Mouse (Mus musculus) liver, adult 2 months (tissue): ENCODE results near the gene Cdc34b. TPM values are rescaled to one million over a fixed set of nuclear protein-coding genes. Genes with fewer than 3 reads are reported as not detected.

Experiments
- DNase-seq: peaks from one replicate; pipeline ENCODE4 v3.0.0-alpha.2; 2011; ENCODE audit warnings: low read depth, low spot score; ENCODE audit errors: extremely low read depth
- H3K27ac ChIP-seq: fragments of 200-500 bp; replicated peaks from 2 replicates; pipeline ENCODE4 v1.5.1; 2012; ENCODE audit warnings: low read depth, mild to moderate bottlenecking, control low read depth, inconsistent platforms, low read length; ENCODE audit not compliant: insufficient read depth
- H3K27me3 ChIP-seq: fragments of 200-500 bp; 2 replicates; pipeline ENCODE4 v1.6.1; 2012; ENCODE audit warnings: mild to moderate bottlenecking, moderate library complexity, low read length, inconsistent platforms; ENCODE audit not compliant: control insufficient read depth, insufficient read depth
- H3K36me3 ChIP-seq: fragments of 200-500 bp; 2 replicates; pipeline ENCODE4 v1.6.1; 2012; ENCODE audit warnings: low read length, inconsistent platforms; ENCODE audit not compliant: control insufficient read depth, insufficient read depth
- H3K4me1 ChIP-seq: fragments of 200-500 bp; 2 replicates; pipeline ENCODE4 v1.6.1; 2011; ENCODE audit warnings: low read length; ENCODE audit not compliant: control insufficient read depth, insufficient read depth
- H3K4me3 ChIP-seq: fragments of 200-500 bp; 2 replicates; pipeline ENCODE4 v1.5.1; 2011; ENCODE audit warnings: low read depth, mild to moderate bottlenecking, control low read depth, low read length, moderate library complexity; ENCODE audit not compliant: insufficient read depth
- H3K79me2 ChIP-seq: fragments of 200-500 bp; 2 replicates; pipeline ENCODE4 v1.6.1; 2012; ENCODE audit warnings: inconsistent platforms, mild to moderate bottlenecking, low read length, moderate library complexity; ENCODE audit not compliant: control insufficient read depth, insufficient read depth
- H3K9ac ChIP-seq: fragments of 200-500 bp; 2 replicates; pipeline ENCODE4 v1.6.1; 2012; ENCODE audit warnings: low read depth, mild to moderate bottlenecking, control low read depth, inconsistent platforms, low read length
- CTCF ChIP-seq: fragments of 200-500 bp; IDR thresholded peaks from 2 replicates; pipeline ENCODE4 v1.5.1; 2011; ENCODE audit warnings: low read depth, low read length, control low read depth
- POLR2A ChIP-seq: fragments of 200-500 bp; IDR thresholded peaks from 2 replicates; pipeline ENCODE4 v1.6.1; 2011; ENCODE audit warnings: low read length, control low read depth; ENCODE audit not compliant: insufficient read depth; ENCODE audit errors: extremely low read depth
- WGBS: fragments of 180-500 bp; shearing (Covaris S2); methylation state at CpG from one replicate; pipeline ENCODE4 v1.1.7; 2018; 5-methylcytosine and 5-hydroxymethylcytosine counted together
- polyA plus RNA-seq: library from polyadenylated mRNA; depleted of rRNA; stranded (reverse); fragments of >200 nt; gene quantifications from 2 replicates; pipeline ENCODE4 v1.2.3, GENCODE M21; 2012
- total RNA-seq: library from RNA; depleted of rRNA; stranded (reverse); fragments of >200 nt; gene quantifications from 2 replicates; pipeline ENCODE4 v1.2.3, GENCODE M21; 2014

Cdc34b gene
- total and polyA plus RNA-seq, 2 experiments, result 0.07 TPM; not detected in 1

DNA sequence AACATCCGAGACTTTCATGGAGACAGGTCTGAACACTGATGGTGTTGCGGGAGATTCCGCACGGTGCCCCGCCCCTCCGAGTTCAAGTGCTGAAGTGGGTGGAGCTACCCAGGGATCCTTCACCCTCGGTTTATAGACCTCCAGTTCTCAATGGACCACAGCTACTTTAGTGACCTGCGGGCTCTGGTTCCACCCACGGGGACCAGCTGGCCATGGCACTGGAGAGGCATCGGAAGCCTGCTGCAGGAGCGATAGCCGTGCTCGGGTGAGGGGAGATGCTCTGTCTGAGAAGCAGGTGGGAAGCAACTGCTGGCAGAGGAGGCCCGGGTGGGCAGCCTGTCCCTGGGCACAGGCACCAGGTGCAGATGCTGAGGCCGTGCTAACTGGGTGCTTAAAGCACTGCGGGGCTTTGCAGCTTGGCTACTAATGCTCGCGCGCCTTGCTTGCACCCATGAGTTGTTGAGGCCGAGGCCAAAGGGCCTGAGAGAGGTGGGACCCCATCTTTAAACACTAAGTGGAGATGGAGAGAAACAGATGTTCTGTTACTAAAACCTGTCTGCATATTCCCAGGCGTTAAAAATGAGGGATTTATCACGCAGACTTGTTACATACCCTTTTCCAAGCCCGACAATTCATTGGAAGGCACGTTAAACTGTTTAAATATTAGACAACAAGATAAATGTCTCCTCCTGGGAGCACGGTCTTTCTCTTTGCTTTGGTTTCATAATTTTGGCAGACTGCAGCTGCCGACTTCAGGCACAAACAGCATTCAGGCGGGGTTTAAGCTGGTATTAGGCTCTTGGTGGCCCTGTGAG lies 40.0 kb upstream of the Cdc34b start:
- no peak overlapping the region for H3K4me3 ChIP-seq
- no peaks in the 10 kb centered on the region for H3K36me3 ChIP-seq
- no peak for TF ChIP-seq POLR2A
- no peak for TF ChIP-seq CTCF
- no peaks in the 10 kb centered on the region for H3K27me3 ChIP-seq
- peak; percentile 83 for DNase-seq
- peaks cover 3% of the 10 kb centered on the region; the same call in 1 of the 2 replicates for H3K4me1 ChIP-seq
- no peaks in the 10 kb centered on the region for H3K79me2 ChIP-seq
- 54% methylated on average over 27 of the region's 27 CpGs for WGBS
- peak overlapping the region; percentile 31; the same call in 1 of the 2 replicates for H3K27ac ChIP-seq
- H3K9ac ChIP-seq, result no peak overlapping the region

DNA sequence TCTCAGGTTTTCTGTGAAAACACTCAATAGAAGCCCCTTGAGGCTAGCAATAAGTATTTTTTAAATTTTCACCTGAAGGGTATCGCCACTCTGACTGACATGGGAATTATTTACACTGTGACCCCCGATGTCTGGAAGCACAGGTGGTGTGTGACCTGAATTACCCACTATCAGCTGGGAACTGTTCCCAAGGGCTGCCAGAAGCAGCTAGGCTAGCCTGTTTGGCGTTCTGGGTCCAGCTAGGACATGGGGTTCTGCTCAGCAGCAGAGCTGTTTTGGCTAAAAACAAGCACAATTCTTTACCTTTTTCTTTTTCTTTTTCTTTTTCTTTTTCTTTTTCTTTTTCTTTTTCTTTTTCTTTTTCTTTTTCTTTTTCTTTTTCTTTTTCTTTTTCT lies 39.4 kb upstream of the Cdc34b start:
- Histone ChIP-seq H3K27ac (peak overlapping the region; percentile 31; the same call in 1 of the 2 replicates), H3K4me1 (peaks cover 3% of the 10 kb centered on the region; the same call in 1 of the 2 replicates), H3K9ac (no peak overlapping the region), H3K36me3 (no peaks in the 10 kb centered on the region), H3K79me2 (no peaks in the 10 kb centered on the region), H3K4me3 (no peak overlapping the region), H3K27me3 (no peaks in the 10 kb centered on the region)
- WGBS, result 14% methylated on average over 3 of the region's 3 CpGs
- peak; percentile 83 for DNase-seq
- no peak for TF ChIP-seq CTCF
- no peak for TF ChIP-seq POLR2A

DNA sequence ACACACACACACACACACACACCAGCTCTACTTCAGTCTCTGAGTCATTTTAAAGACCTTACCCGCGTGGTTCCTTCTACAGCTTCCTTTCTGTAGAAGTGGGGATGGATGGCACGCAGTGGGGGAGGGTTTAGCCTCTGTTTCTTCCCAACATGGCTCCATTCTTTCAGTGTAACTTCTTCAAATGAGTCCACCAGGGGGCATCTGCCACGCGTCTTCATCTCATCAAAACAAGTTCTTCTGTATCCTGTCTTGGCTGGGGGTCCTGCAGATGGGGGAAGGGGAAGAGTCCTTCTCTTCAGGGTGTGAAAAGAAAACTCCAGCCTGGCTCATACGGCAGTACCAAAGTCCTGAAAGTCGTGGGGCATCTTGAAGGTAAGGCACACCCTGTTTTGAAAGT lies 37.6 kb upstream of the Cdc34b start:
- DNase-seq, result no peak
- Histone ChIP-seq H3K4me3 (no peak overlapping the region), H3K27me3 (no peaks in the 10 kb centered on the region), H3K36me3 (no peaks in the 10 kb centered on the region), H3K4me1 (peaks cover 3% of the 10 kb centered on the region; the same call in 1 of the 2 replicates), H3K79me2 (no peaks in the 10 kb centered on the region), H3K27ac (no peak overlapping the region), H3K9ac (no peak overlapping the region)
- no peak for TF ChIP-seq POLR2A
- no peak for TF ChIP-seq CTCF
- 76% methylated on average over 7 of the region's 7 CpGs for WGBS

DNA sequence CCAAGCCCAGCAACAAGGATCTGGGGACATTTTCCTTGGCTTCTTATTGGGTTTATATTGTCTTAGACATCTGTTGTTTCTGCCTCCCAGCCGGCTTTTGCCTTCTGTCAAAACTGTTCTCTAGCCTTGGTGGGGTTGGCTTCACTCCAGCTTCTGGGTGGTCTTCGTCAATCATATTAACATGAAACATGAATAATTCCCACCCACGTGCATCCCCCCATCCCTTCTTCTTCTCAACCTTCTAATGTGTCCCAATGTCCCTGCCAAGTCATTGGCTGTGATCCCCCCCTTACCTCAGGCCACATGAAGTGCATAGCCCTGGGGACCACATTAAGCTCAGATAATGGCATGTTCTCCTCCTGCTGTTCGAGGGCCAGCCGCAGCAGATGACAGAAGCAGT lies 37.1 kb upstream of the Cdc34b start, which contains the start of gene Gm11541:
Gm11541 (minus strand) TSS at position 28 of the 400 bp plus-strand sequence.
- no peak within 1 kb of the TSS for H3K9ac ChIP-seq
- no peak for DNase-seq
- WGBS, result 94% methylated on average over 5 of the region's 5 CpGs
- no peak for TF ChIP-seq CTCF
- no peaks in the 10 kb centered on the region for H3K36me3 ChIP-seq
- no peak within 1 kb of the TSS for H3K4me3 ChIP-seq
- H3K27me3 ChIP-seq, result no peaks in the 10 kb centered on the region
- H3K4me1 ChIP-seq, result peaks cover 3% of the 10 kb centered on the region; the same call in 1 of the 2 replicates
- H3K79me2 ChIP-seq, result no peaks in the 10 kb centered on the region
- no peak within 1 kb of the TSS for H3K27ac ChIP-seq

DNA sequence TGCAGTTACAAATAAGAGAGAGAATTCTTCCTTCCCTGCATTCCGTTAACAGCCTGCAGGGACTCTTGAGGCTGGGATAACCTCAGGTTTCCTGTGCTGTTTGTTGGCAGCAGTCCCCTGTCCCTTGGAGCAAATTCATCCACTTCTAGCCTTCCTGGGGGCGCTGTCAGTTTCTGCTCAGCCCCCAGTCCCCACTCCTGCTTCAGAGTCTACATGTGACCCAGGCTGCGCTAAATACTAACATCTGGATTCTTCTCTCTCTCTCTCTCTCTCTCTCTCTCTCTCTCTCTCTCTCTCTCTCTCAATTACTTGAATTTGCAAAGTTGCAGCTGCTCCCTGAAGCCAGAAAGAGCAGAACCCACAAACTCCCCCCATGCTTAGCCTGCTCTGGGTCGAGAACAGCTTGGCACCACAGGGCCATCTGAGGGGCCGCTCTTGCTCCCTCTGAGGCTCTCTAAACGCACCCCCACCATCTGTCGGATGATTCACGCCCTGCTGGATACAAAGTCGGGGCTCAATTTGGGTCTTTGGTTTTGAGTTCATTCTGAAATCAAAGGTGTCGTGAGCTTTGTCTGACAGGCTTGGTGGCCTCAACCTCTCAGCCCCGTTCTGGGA lies 28.2 kb upstream of the Cdc34b start:
- TF ChIP-seq CTCF, result no peak
- no peak for TF ChIP-seq POLR2A
- 0 out of 2 replicates have a peak, but pooled peaks cover 6% of the 10 kb centered on the region for H3K4me1 ChIP-seq
- 63% methylated on average over 11 of the region's 11 CpGs for WGBS

DNA sequence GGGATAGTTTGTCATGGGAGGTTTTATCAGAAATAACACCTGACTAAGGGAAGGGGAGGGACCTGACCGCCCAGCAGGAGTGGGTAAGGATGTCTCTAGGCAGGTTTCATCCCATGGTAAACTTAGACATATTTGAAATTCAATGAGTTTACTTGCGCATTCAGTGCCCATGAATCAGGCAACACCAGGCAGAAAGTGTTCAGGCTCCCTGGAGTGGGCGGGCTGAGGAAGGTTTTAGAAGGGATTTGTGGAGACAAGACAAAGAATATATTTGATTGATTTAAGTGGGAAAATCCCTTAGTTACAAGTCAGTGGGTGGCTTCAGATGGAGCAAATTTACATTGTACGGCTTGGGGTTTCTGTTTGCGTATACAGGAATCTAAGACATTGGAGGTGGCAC lies 26.0 kb upstream of the Cdc34b start:
- WGBS, result 93% methylated on average over 5 of the region's 5 CpGs
- no peak overlapping the region for H3K4me3 ChIP-seq
- no peaks in the 10 kb centered on the region for H3K79me2 ChIP-seq
- H3K27ac ChIP-seq, result no peak overlapping the region
- no peak for DNase-seq
- H3K4me1 ChIP-seq, result 0 out of 2 replicates have a peak, but pooled peaks cover 6% of the 10 kb centered on the region
- TF ChIP-seq CTCF, result no peak
- no peak for TF ChIP-seq POLR2A
- no peaks in the 10 kb centered on the region for H3K27me3 ChIP-seq
- no peak overlapping the region for H3K9ac ChIP-seq
- H3K36me3 ChIP-seq, result no peaks in the 10 kb centered on the region

More for the DNA sequence above, 28.2 kb upstream of the Cdc34b start:
- no peaks in the 10 kb centered on the region for H3K79me2 ChIP-seq
- H3K9ac ChIP-seq, result no peak overlapping the region
- H3K27ac ChIP-seq, result no peak overlapping the region
- H3K4me3 ChIP-seq, result no peak overlapping the region
- H3K27me3 ChIP-seq, result no peaks in the 10 kb centered on the region
- H3K36me3 ChIP-seq, result no peaks in the 10 kb centered on the region
- no peak for DNase-seq
